Mouse (Mus musculus) spleen, postnatal 0 days (tissue): ENCODE results near the gene Upk1b. TPM values are rescaled to one million over a fixed set of nuclear protein-coding genes. Genes with fewer than 3 reads are reported as not detected.

Source experiments
- polyA plus RNA-seq: library from polyadenylated mRNA; unstranded; fragments of >200 nt; fragmentation: Nextera tagmentation; extraction: Ambion mirVana; gene quantifications from 2 replicates; pipeline ENCODE4 v1.2.1, GENCODE M21; 2015

The Upk1b gene
- polyA plus RNA-seq = 20.0 and 23.2 TPM in 2 replicates

GRCm38 (mm10) chr16:38800091-38800490, at the start of gene Upk1b:
TSS of gene Upk1b (minus strand) at chr16:38800328.

GRCm38 (mm10) chr16:38828649-38829048, 28.5 kb upstream of the Upk1b start, which contains the start of gene 4930435E12Rik:
TSS of gene 4930435E12Rik (minus strand) at chr16:38828749.

DNA sequence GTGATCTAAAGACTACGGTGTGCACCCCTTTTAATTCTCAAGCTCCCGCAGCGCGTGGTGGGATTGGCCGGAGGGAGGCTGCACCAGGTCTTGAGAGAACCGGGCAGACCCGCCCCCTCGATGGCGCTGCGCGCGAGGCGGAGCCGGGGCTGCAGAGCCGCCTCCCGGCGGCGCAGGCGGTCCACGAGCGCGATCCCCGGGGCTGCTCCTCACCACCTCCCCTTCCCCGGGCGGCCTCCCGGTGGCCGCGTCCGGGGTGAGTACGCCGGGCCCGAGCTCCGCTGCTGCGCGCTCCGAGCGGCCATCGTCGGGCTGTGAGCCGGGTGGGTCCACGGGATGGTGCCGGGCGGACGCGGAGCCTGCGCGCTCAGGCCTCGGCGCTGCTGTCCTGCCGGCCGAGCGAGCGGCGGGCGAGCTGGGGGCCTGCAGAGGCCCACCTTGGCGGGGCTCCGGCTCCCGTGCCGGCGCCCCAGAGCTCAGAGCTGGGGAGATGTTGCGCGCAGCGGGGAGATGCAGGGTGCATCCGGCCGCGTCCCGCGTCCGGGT, 57.9 kb downstream of the Upk1b start, which contains the start of gene B4galt4:
B4galt4 (plus strand) TSS at position 152 of the 546 bp plus-strand sequence.

Other genes with a start within 250 kb of the Upk1b start
- gene Tmem39a, start 241.6 kb downstream of the Upk1b start, polyA plus RNA-seq = 21.9 and 25.5 TPM in 2 replicates
- 4.3 and 6.4 TPM in 2 replicates for gene Arhgap31, start 87.1 kb downstream of the Upk1b start, polyA plus RNA-seq
- 5.6 and 6.5 TPM in 2 replicates for gene B4galt4, start 58.1 kb downstream of the Upk1b start, polyA plus RNA-seq
- not detected in 2 replicates for gene 4930435E12Rik, start 28.4 kb upstream of the Upk1b start, polyA plus RNA-seq
- 0.06 TPM in 1 of 2 replicates, not detected in the other for gene Igsf11, start 92.3 kb upstream of the Upk1b start, polyA plus RNA-seq